Mouse (Mus musculus) frontal cortex, adult (tissue): ENCODE results near the gene Slc30a1.

Source experiments
- ATAC-seq: cut with Nextera tagmentation; 2 replicates; pipeline ENCODE4 v1.9.2; 2017; ENCODE audit warnings: mild to moderate bottlenecking, moderate library complexity, mixed read lengths; ENCODE audit not compliant: low TSS enrichment

Gene Slc30a1

GRCm38 (mm10) chr1:191896806-191897552 lies 9.6 kb upstream of the Slc30a1 start:
- no peak for ATAC-seq

GRCm38 (mm10) chr1:191905637-191906533 lies 682 bp upstream of the Slc30a1 start:
- no peak for ATAC-seq

GRCm38 (mm10) chr1:191907431-191907810 lies 854 bp downstream of the Slc30a1 start:
- peak; percentile 28; the same call in 1 of the 2 replicates for ATAC-seq

GRCm38 (mm10) chr1:191908906-191909305 lies 2.3 kb downstream of the Slc30a1 start:
- ATAC-seq, result no peak

GRCm38 (mm10) chr1:191909316-191909715 lies 2.7 kb downstream of the Slc30a1 start:
- ATAC-seq, result no peak

GRCm38 (mm10) chr1:191910646-191911045 lies 4.1 kb downstream of the Slc30a1 start:
- no peak for ATAC-seq

GRCm38 (mm10) chr1:191911067-191911668 lies 4.6 kb downstream of the Slc30a1 start:
- no peak for ATAC-seq

- ATAC-seq, result no peak
Observed at GRCm38 (mm10) chr1:191914647-191915046, 8.1 kb downstream of the Slc30a1 start.

GRCm38 (mm10) chr1:191915586-191915985 lies 9.0 kb downstream of the Slc30a1 start:
- no peak for ATAC-seq

GRCm38 (mm10) chr1:191916876-191917275 lies 10.3 kb downstream of the Slc30a1 start:
- ATAC-seq, result no peak

GRCm38 (mm10) chr1:191919336-191919735 lies 12.8 kb downstream of the Slc30a1 start:
- ATAC-seq, result no peak

GRCm38 (mm10) chr1:191921701-191922100 lies 15.1 kb downstream of the Slc30a1 start:
- no peak for ATAC-seq

- ATAC-seq, result no peak
Observed at GRCm38 (mm10) chr1:191925496-191925895, 18.9 kb downstream of the Slc30a1 start.

- no peak for ATAC-seq
Observed at GRCm38 (mm10) chr1:191926681-191927080, 20.1 kb downstream of the Slc30a1 start.

GRCm38 (mm10) chr1:191928345-191928744 lies 21.8 kb downstream of the Slc30a1 start:
- no peak for ATAC-seq

GRCm38 (mm10) chr1:191929065-191929464 lies 22.5 kb downstream of the Slc30a1 start:
- no peak for ATAC-seq

- no peak for ATAC-seq
Observed at GRCm38 (mm10) chr1:191929897-191930524, 23.4 kb downstream of the Slc30a1 start.

- ATAC-seq, result no peak
Observed at GRCm38 (mm10) chr1:191930525-191931105, 24.0 kb downstream of the Slc30a1 start.

GRCm38 (mm10) chr1:191932286-191932985 lies 25.9 kb downstream of the Slc30a1 start:
- no peak for ATAC-seq

GRCm38 (mm10) chr1:191932986-191933632 lies 26.5 kb downstream of the Slc30a1 start:
- no peak for ATAC-seq
